Mouse (Mus musculus): ENCODE data around the gene Ppp4r2.

DNA sequence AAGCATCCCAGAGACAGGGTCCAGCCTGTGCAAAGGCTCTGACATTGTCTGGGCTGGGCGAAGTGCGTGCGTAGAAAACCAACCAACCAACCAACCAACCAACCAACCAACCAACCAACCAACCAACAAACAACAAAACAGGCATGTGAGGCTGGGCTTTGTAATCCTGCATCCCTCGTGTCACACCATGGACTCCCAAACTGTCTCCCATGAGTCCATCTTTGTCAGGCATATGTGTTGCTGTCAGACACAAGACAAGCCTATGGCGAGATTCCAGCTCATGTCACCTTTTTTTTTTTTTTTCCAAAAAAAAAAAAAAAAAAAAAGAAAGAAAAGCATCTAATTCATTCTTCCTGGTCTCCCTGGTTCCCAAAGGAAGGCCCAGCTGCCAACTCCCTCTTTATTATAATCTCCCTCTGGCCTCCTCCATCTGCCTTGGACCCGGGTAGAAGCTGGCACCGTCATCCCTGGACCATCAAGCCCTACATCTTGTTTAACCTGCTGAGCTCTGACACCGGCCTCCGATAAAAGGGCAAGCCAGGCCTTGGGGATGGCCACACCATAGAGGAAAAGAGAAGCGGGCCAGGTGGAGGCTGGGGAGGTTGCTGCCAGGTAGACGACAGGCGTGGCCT lies 51.3 kb downstream of the Ppp4r2 start:
- no peak for TF ChIP-seq CTCF (IDR thresholded peaks at IDR 0.05; ENCODE audit: borderline replicate concordance, insufficient read depth, low read length)
- TF ChIP-seq POLR2A (IDR thresholded peaks at IDR 0.05; ENCODE audit: low read depth, low read length), result no peak
